8 mouse cellular contexts compared by ENCODE assay signal in the genomic region with DNA sequence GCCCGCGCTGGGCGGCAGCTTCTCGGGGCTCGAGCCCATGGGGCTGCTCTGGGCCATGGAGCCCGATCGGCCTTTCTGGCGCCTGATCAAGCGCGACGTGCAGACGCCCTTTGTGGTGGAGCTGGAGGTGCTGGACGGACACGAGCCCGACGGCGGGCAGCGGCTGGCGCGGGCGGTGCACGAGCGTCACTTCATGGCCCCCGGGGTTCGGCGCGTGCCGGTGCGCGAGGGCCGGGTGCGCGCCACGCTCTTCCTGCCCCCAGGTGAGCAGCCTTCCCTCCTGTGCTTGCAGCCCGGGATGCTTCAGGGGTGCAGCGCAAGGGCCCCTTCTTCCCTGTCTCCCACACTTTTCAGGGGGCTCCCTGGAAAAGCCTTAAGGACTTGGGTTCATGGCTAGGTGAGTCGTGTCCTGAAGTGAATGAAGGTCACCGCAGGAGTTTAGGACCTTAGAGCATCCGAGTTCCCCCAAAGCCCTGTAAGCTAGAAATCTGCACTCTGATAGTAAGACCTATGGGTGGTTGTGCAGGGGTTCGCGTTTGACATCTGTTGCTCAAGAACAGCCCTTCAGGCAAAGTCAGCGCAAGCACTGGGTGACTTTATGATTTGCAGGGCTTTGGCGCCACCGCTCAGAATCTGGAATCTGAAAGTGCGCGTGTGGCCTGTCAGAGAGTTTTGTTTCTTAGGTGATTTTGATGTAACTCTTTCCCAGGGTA. TPM values are rescaled to one million over a fixed set of nuclear protein-coding genes. Genes with fewer than 3 reads are reported as not detected.
DNase-seq lines count a peak whose midpoint lies in the region; ATAC-seq and TF ChIP-seq lines count a peak whose summit lies in the region.

No protein-coding gene starts in this region.

- no peaks in the 10 kb centered on the region for H3K36me3 ChIP-seq in forebrain, postnatal 0 days (ENCODE audit: insufficient read depth)
- H3K36me3 ChIP-seq in kidney, embryonic 14.5 days (ENCODE audit: control insufficient read depth, insufficient read depth, low read length): no peaks in the 10 kb centered on the region

- H3K9me3 ChIP-seq in forebrain, postnatal 0 days (ENCODE audit: low read length): no peaks in the 10 kb centered on the region
- no peaks in the 10 kb centered on the region for H3K9me3 ChIP-seq in kidney, embryonic 14.5 days (ENCODE audit: control insufficient read depth, low read length)

- no peaks in the 10 kb centered on the region for H3K4me1 ChIP-seq in forebrain, postnatal 0 days (ENCODE audit: insufficient read depth)
- H3K4me1 ChIP-seq in kidney, embryonic 14.5 days (ENCODE audit: control insufficient read depth, insufficient read depth, low read length): no peaks in the 10 kb centered on the region

- WGBS in forebrain, postnatal 0 days: 8% methylated on average over 36 of the region's 46 CpGs
- 2% methylated on average over 34 of the region's 46 CpGs for WGBS in kidney, embryonic 14.5 days

- peak; percentile 41 for DNase-seq in adrenal gland, postnatal 10 days
- DNase-seq in adrenal gland, adult 8-10 months: no peak
- DNase-seq in ZHBTc4 (ENCODE audit: low read depth, low spot score): peak; percentile 66
- DNase-seq in forebrain, postnatal 0 days: peak; percentile 54
- DNase-seq in lung, postnatal 4 days: peak; percentile 14 to 32
- no peak for DNase-seq in gastrocnemius, postnatal 10 days
- DNase-seq in left cerebral cortex, adult 8-10 months (ENCODE audit: low spot score in 2 of 2): no peak

- H3K27me3 ChIP-seq in forebrain, postnatal 0 days (ENCODE audit: insufficient read depth, low read length): no peaks in the 10 kb centered on the region; the same call in 1 of the 2 replicates
- H3K27me3 ChIP-seq in kidney, embryonic 14.5 days (ENCODE audit: control insufficient read depth, insufficient read depth, low read length): peaks cover 9% of the 10 kb centered on the region; the same call in 1 of the 2 replicates

- ATAC-seq in forebrain, postnatal 0 days: peak; percentile 58; the same call in 1 of the 2 replicates
- ATAC-seq in kidney, embryonic 14.5 days (ENCODE audit: low FRiP score, low TSS enrichment): peak; percentile 39; the same call in 1 of the 2 replicates

- H3K9ac ChIP-seq in forebrain, postnatal 0 days: peak overlapping the region; percentile 47
- peak overlapping the region; percentile 50 for H3K9ac ChIP-seq in kidney, embryonic 14.5 days (ENCODE audit: low read depth, low read length)

- TF ChIP-seq CTCF in forebrain, postnatal 0 days (IDR thresholded peaks at IDR 0.05; ENCODE audit: low read depth): peak; percentile 30

- H3K4me2 ChIP-seq in forebrain, postnatal 0 days (ENCODE audit: low read depth): peak overlapping the region; percentile 81
- peak overlapping the region; percentile 79 for H3K4me2 ChIP-seq in kidney, embryonic 14.5 days (replicated peaks; ENCODE audit: low read depth, low read length)

- H3K4me3 ChIP-seq in forebrain, postnatal 0 days (ENCODE audit: low read depth, low read length): peak overlapping the region; percentile 41
- peak overlapping the region; percentile 42 for H3K4me3 ChIP-seq in kidney, embryonic 14.5 days (ENCODE audit: low read length)

- no peak overlapping the region for H3K27ac ChIP-seq in forebrain, postnatal 0 days (ENCODE audit: low read depth, low read length)
- H3K27ac ChIP-seq in kidney, embryonic 14.5 days (ENCODE audit: low read depth, low read length): no peak overlapping the region

RNA-seq across cellular contexts. Expression of gene Acot3, which starts 1.9 kb away (rescaled TPM):
- total RNA-seq in adrenal gland, postnatal 10 days (2021): 1 to 10 TPM; 2.5 to 3.4 TPM
- 1 to 10 TPM in 1 of 4 experiments, under 1 TPM in 1, not detected in 2; 0.29 to 2.8 TPM for total RNA-seq in adrenal gland, adult 8-10 months (2022)
- total RNA-seq in forebrain, postnatal 0 days (2014; rRNA removed): 0.69 and 3.1 TPM in 2 replicates
- polyA plus RNA-seq in forebrain, postnatal 0 days (2015; fragmentation: Nextera tagmentation; extraction: Ambion mirVana): 0.98 and 1.2 TPM in 2 replicates
- 0.55 and 0.79 TPM in 2 replicates for polyA plus RNA-seq in kidney, embryonic 14.5 days (2014; fragmentation: Nextera tagmentation; extraction: Ambion mirVana)
- total RNA-seq in gastrocnemius, postnatal 10 days (2021): not detected
- total RNA-seq in left cerebral cortex, adult 8-10 months (2022): 1 to 10 TPM; 2.0 to 3.2 (median 2.5) TPM

RNA-seq across cellular contexts. Expression of gene Gm49366, which starts 15.1 kb away (rescaled TPM):
- not detected for total RNA-seq in adrenal gland, postnatal 10 days (2021)
- total RNA-seq in adrenal gland, adult 8-10 months (2022): 1 to 10 TPM in 1 of 4 experiments, not detected in 3; 1.2 TPM
- total RNA-seq in forebrain, postnatal 0 days (2014; rRNA removed): not detected in 2 replicates
- polyA plus RNA-seq in forebrain, postnatal 0 days (2015; fragmentation: Nextera tagmentation; extraction: Ambion mirVana): not detected in 2 replicates
- not detected in 2 replicates for polyA plus RNA-seq in kidney, embryonic 14.5 days (2014; fragmentation: Nextera tagmentation; extraction: Ambion mirVana)
- not detected for total RNA-seq in gastrocnemius, postnatal 10 days (2021)
- total RNA-seq in left cerebral cortex, adult 8-10 months (2022): 1 to 10 TPM in 1 of 4 experiments, not detected in 3; 1.3 TPM

RNA-seq across cellular contexts. Expression of gene Acot5, which starts 15.3 kb away (rescaled TPM):
- under 1 TPM; 0.27 to 0.84 TPM for total RNA-seq in adrenal gland, postnatal 10 days (2021)
- under 1 TPM in 2 of 4 experiments, not detected in 2; 0.23 to 0.49 TPM for total RNA-seq in adrenal gland, adult 8-10 months (2022)
- 1.5 and 2.3 TPM in 2 replicates for total RNA-seq in forebrain, postnatal 0 days (2014; rRNA removed)
- 0.93 and 1.3 TPM in 2 replicates for polyA plus RNA-seq in forebrain, postnatal 0 days (2015; fragmentation: Nextera tagmentation; extraction: Ambion mirVana)
- not detected in 2 replicates for polyA plus RNA-seq in kidney, embryonic 14.5 days (2014; fragmentation: Nextera tagmentation; extraction: Ambion mirVana)
- total RNA-seq in gastrocnemius, postnatal 10 days (2021): under 1 TPM; 0.23 TPM
- total RNA-seq in left cerebral cortex, adult 8-10 months (2022): 1 to 10 TPM; 2.4 to 3.7 (median 3.5) TPM

RNA-seq across cellular contexts. Expression of gene Acot4, which starts 15.7 kb away (rescaled TPM):
- total RNA-seq in adrenal gland, postnatal 10 days (2021): 1 to 10 TPM; 6.2 to 7.8 TPM
- 1 to 10 TPM in 2 of 4 experiments, under 1 TPM in 2; 0.56 to 3.5 (median 1.7) TPM for total RNA-seq in adrenal gland, adult 8-10 months (2022)
- 0.31 and 0.86 TPM in 2 replicates for total RNA-seq in forebrain, postnatal 0 days (2014; rRNA removed)
- 0.77 and 1.1 TPM in 2 replicates for polyA plus RNA-seq in forebrain, postnatal 0 days (2015; fragmentation: Nextera tagmentation; extraction: Ambion mirVana)
- 1.3 and 3.4 TPM in 2 replicates for polyA plus RNA-seq in kidney, embryonic 14.5 days (2014; fragmentation: Nextera tagmentation; extraction: Ambion mirVana)
- total RNA-seq in gastrocnemius, postnatal 10 days (2021): under 1 TPM; 0.19 to 0.36 TPM
- total RNA-seq in left cerebral cortex, adult 8-10 months (2022): 1 to 10 TPM; 2.1 to 2.9 (median 2.3) TPM

RNA-seq across cellular contexts. Expression of gene Acot1, which starts 44.5 kb away (rescaled TPM):
- total RNA-seq in adrenal gland, postnatal 10 days (2021): 10 to 100 TPM; 19.9 to 20.0 TPM
- 10 to 100 TPM in 3 of 4 experiments, 1 to 10 TPM in 1; 4.8 to 15.3 (median 12.3) TPM for total RNA-seq in adrenal gland, adult 8-10 months (2022)
- total RNA-seq in forebrain, postnatal 0 days (2014; rRNA removed): 79.2 and 87.1 TPM in 2 replicates
- polyA plus RNA-seq in forebrain, postnatal 0 days (2015; fragmentation: Nextera tagmentation; extraction: Ambion mirVana): 112 and 119 TPM in 2 replicates
- polyA plus RNA-seq in kidney, embryonic 14.5 days (2014; fragmentation: Nextera tagmentation; extraction: Ambion mirVana): 48.9 and 55.2 TPM in 2 replicates
- total RNA-seq in gastrocnemius, postnatal 10 days (2021): 10 to 100 TPM in 1 of 2 experiments, 1 to 10 TPM in 1; 8.2 to 10.4 TPM
- total RNA-seq in left cerebral cortex, adult 8-10 months (2022): 10 to 100 TPM; 13.7 to 20.6 (median 17.5) TPM

Comparison
In these comparisons a context has a peak if more than half of its experiments do, and no peak if none do; other contexts are left out.
1. DNase-seq: peak in adrenal gland, postnatal 10 days (single experiment), ZHBTc4 (single experiment), forebrain, postnatal 0 days (single experiment) and lung, postnatal 4 days (2 of 2); none in adrenal gland, adult 8-10 months (single experiment), gastrocnemius, postnatal 10 days (single experiment) and left cerebral cortex, adult 8-10 months (0 of 2).